Mouse (Mus musculus): ENCODE data around the gene Asprv1. TPM values are rescaled to one million over a fixed set of nuclear protein-coding genes. Genes with fewer than 3 reads are reported as not detected.
A peak's percentile ranks its signal among the peaks of the same experiment; 100 is the strongest.

Asprv1 gene
- polyA plus RNA-seq, 1 experiment from 2014 or later = 1.0 TPM

GRCm38 (mm10) chr6:86624074-86625030, 3.6 kb upstream of the Asprv1 start:
- H3K9me3 ChIP-seq = no peaks in the 10 kb centered on the region
- H3K27me3 ChIP-seq = no peaks in the 10 kb centered on the region
- no peak for ATAC-seq (ENCODE audit: borderline replicate concordance, extremely low read depth, low FRiP score, low TSS enrichment)
- H3K4me2 ChIP-seq = no peak overlapping the region
- H3K9ac ChIP-seq = no peak overlapping the region
- WGBS = 57% methylated on average over 18 of the region's 18 CpGs
- H3K36me3 ChIP-seq = no peaks in the 10 kb centered on the region
- no peak overlapping the region for H3K4me3 ChIP-seq
- H3K27ac ChIP-seq = no peak overlapping the region; the same call in 1 of the 2 replicates
- no peaks in the 10 kb centered on the region for H3K4me1 ChIP-seq

GRCm38 (mm10) chr6:86630141-86630540, 2.2 kb downstream of the Asprv1 start:
- no peak overlapping the region for H3K4me3 ChIP-seq
- no peaks in the 10 kb centered on the region for H3K36me3 ChIP-seq
- H3K9ac ChIP-seq = no peak overlapping the region
- 67% methylated on average over 3 of the region's 3 CpGs for WGBS
- H3K27ac ChIP-seq = no peak overlapping the region
- no peak for ATAC-seq (ENCODE audit: borderline replicate concordance, extremely low read depth, low FRiP score, low TSS enrichment)
- H3K4me1 ChIP-seq = no peaks in the 10 kb centered on the region
- H3K27me3 ChIP-seq = no peaks in the 10 kb centered on the region
- no peaks in the 10 kb centered on the region for H3K9me3 ChIP-seq
- no peak overlapping the region for H3K4me2 ChIP-seq

GRCm38 (mm10) chr6:86636495-86636894, 8.5 kb downstream of the Asprv1 start:
- Histone ChIP-seq H3K4me1 (no peaks in the 10 kb centered on the region), H3K4me2 (no peak overlapping the region), H3K27me3 (no peaks in the 10 kb centered on the region), H3K36me3 (no peaks in the 10 kb centered on the region), H3K27ac (no peak overlapping the region), H3K9ac (no peak overlapping the region), H3K9me3 (no peaks in the 10 kb centered on the region), H3K4me3 (no peak overlapping the region)
- ATAC-seq (ENCODE audit: borderline replicate concordance, extremely low read depth, low FRiP score, low TSS enrichment) = no peak
- 53% methylated on average over 2 of the region's 2 CpGs for WGBS

- Histone ChIP-seq H3K4me3 (no peak overlapping the region), H3K9me3 (no peaks in the 10 kb centered on the region), H3K27ac (no peak overlapping the region), H3K4me1 (no peaks in the 10 kb centered on the region), H3K36me3 (no peaks in the 10 kb centered on the region), H3K9ac (no peak overlapping the region), H3K4me2 (no peak overlapping the region), H3K27me3 (no peaks in the 10 kb centered on the region)
- 44% methylated on average over 4 of the region's 4 CpGs for WGBS
- ATAC-seq (ENCODE audit: borderline replicate concordance, extremely low read depth, low FRiP score, low TSS enrichment) = no peak
These were observed 9.3 kb downstream of the Asprv1 start for GRCm38 (mm10) chr6:86637171-86637835.

- Histone ChIP-seq H3K4me2 (no peak overlapping the region), H3K27me3 (no peaks in the 10 kb centered on the region), H3K27ac (no peak overlapping the region), H3K9me3 (no peaks in the 10 kb centered on the region), H3K4me1 (no peaks in the 10 kb centered on the region), H3K4me3 (no peak overlapping the region), H3K9ac (no peak overlapping the region), H3K36me3 (no peaks in the 10 kb centered on the region)
- WGBS = 85% methylated on average over 2 of the region's 2 CpGs
- ATAC-seq (ENCODE audit: borderline replicate concordance, extremely low read depth, low FRiP score, low TSS enrichment) = no peak
These were observed 9.9 kb downstream of the Asprv1 start for GRCm38 (mm10) chr6:86637860-86638259.

GRCm38 (mm10) chr6:86638434-86638833, 10.5 kb downstream of the Asprv1 start:
- no peak for ATAC-seq (ENCODE audit: borderline replicate concordance, extremely low read depth, low FRiP score, low TSS enrichment)
- Histone ChIP-seq H3K9me3 (no peaks in the 10 kb centered on the region), H3K9ac (no peak overlapping the region), H3K36me3 (no peaks in the 10 kb centered on the region), H3K4me1 (no peaks in the 10 kb centered on the region), H3K27me3 (no peaks in the 10 kb centered on the region), H3K4me3 (no peak overlapping the region), H3K27ac (no peak overlapping the region), H3K4me2 (no peak overlapping the region)
- 10% methylated on average over 2 of the region's 2 CpGs for WGBS

GRCm38 (mm10) chr6:86639180-86640160, 11.5 kb downstream of the Asprv1 start:
- WGBS = 67% methylated on average over 18 of the region's 18 CpGs
- Histone ChIP-seq H3K4me1 (no peaks in the 10 kb centered on the region), H3K4me2 (no peak overlapping the region), H3K27me3 (no peaks in the 10 kb centered on the region), H3K9ac (no peak overlapping the region), H3K27ac (no peak overlapping the region), H3K9me3 (no peaks in the 10 kb centered on the region), H3K4me3 (no peak overlapping the region), H3K36me3 (no peaks in the 10 kb centered on the region)
- peak; percentile 56; the same call in 1 of the 2 replicates for ATAC-seq (ENCODE audit: borderline replicate concordance, extremely low read depth, low FRiP score, low TSS enrichment)

GRCm38 (mm10) chr6:86640161-86640560, 12.2 kb downstream of the Asprv1 start:
- H3K27me3 ChIP-seq = no peaks in the 10 kb centered on the region
- no peaks in the 10 kb centered on the region for H3K9me3 ChIP-seq
- H3K4me3 ChIP-seq = no peak overlapping the region
- no peaks in the 10 kb centered on the region for H3K4me1 ChIP-seq
- no peaks in the 10 kb centered on the region for H3K36me3 ChIP-seq
- H3K9ac ChIP-seq = no peak overlapping the region
- WGBS = 68% methylated on average over 3 of the region's 3 CpGs
- ATAC-seq (ENCODE audit: borderline replicate concordance, extremely low read depth, low FRiP score, low TSS enrichment) = no peak
- no peak overlapping the region for H3K4me2 ChIP-seq
- no peak overlapping the region for H3K27ac ChIP-seq

GRCm38 (mm10) chr6:86640776-86641175, 12.8 kb downstream of the Asprv1 start:
- Histone ChIP-seq H3K4me3 (no peak overlapping the region), H3K9me3 (no peaks in the 10 kb centered on the region), H3K4me1 (no peaks in the 10 kb centered on the region), H3K36me3 (no peaks in the 10 kb centered on the region), H3K27me3 (no peaks in the 10 kb centered on the region), H3K27ac (no peak overlapping the region), H3K9ac (no peak overlapping the region), H3K4me2 (no peak overlapping the region)
- ATAC-seq (ENCODE audit: borderline replicate concordance, extremely low read depth, low FRiP score, low TSS enrichment) = no peak
- WGBS = 81% methylated on average over 8 of the region's 8 CpGs

- no peak overlapping the region for H3K4me3 ChIP-seq
- H3K9ac ChIP-seq = no peak overlapping the region
- 62% methylated on average over 8 of the region's 8 CpGs for WGBS
- no peak overlapping the region for H3K4me2 ChIP-seq
- H3K4me1 ChIP-seq = no peaks in the 10 kb centered on the region
- H3K27me3 ChIP-seq = no peaks in the 10 kb centered on the region
- no peaks in the 10 kb centered on the region for H3K36me3 ChIP-seq
- no peaks in the 10 kb centered on the region for H3K9me3 ChIP-seq
- no peak overlapping the region for H3K27ac ChIP-seq
- ATAC-seq (ENCODE audit: borderline replicate concordance, extremely low read depth, low FRiP score, low TSS enrichment) = no peak
These were observed 13.8 kb downstream of the Asprv1 start for GRCm38 (mm10) chr6:86641716-86642115.

GRCm38 (mm10) chr6:86644775-86645400, 16.9 kb downstream of the Asprv1 start:
- Histone ChIP-seq H3K9ac (no peak overlapping the region), H3K27ac (no peak overlapping the region), H3K4me1 (no peaks in the 10 kb centered on the region), H3K27me3 (no peaks in the 10 kb centered on the region), H3K9me3 (no peaks in the 10 kb centered on the region), H3K36me3 (peaks cover 18% of the 10 kb centered on the region), H3K4me3 (no peak overlapping the region), H3K4me2 (no peak overlapping the region)
- WGBS = 73% methylated on average over 3 of the region's 3 CpGs
- no peak for ATAC-seq (ENCODE audit: borderline replicate concordance, extremely low read depth, low FRiP score, low TSS enrichment)
